Mouse (Mus musculus) right cerebral cortex, adult 18-20 months (tissue): ENCODE data around the gene Stk38.

Experiments
- DNase-seq: peaks from one replicate; pipeline ENCODE4 v3.0.0; 2022; ENCODE audit warnings: mixed read lengths

Stk38 gene

GRCm38 (mm10) chr17:28951831-28952799 is 55.7 kb downstream of the Stk38 start, which contains the start of gene Kctd20:
Kctd20 (plus strand) TSS chr17:28951950.
- peak; percentile 90 for DNase-seq

GRCm38 (mm10) chr17:28950751-28951150 is 57.0 kb downstream of the Stk38 start:
- no peak for DNase-seq

- no peak for DNase-seq
Observed at GRCm38 (mm10) chr17:28948661-28949060, 59.1 kb downstream of the Stk38 start.

GRCm38 (mm10) chr17:28947011-28947939 is 60.5 kb downstream of the Stk38 start:
- DNase-seq = no peak

- no peak for DNase-seq
Observed at GRCm38 (mm10) chr17:28944481-28944880, 63.3 kb downstream of the Stk38 start.

GRCm38 (mm10) chr17:28943740-28944139 is 64.1 kb downstream of the Stk38 start, which contains the start of gene Pxt1:
Pxt1 (minus strand) TSS chr17:28943840.
- no peak for DNase-seq

GRCm38 (mm10) chr17:28942101-28942500 is 65.7 kb downstream of the Stk38 start:
- no peak for DNase-seq

GRCm38 (mm10) chr17:28940776-28941555 is 66.8 kb downstream of the Stk38 start:
- DNase-seq = no peak

- DNase-seq = no peak
Observed at GRCm38 (mm10) chr17:28936622-28937345, 71.0 kb downstream of the Stk38 start.

- DNase-seq = no peak
Observed at GRCm38 (mm10) chr17:28936133-28936532, 71.7 kb downstream of the Stk38 start.

- DNase-seq = no peak
Observed at GRCm38 (mm10) chr17:28934120-28934916, 73.5 kb downstream of the Stk38 start.

GRCm38 (mm10) chr17:28932274-28932673 is 75.5 kb downstream of the Stk38 start:
- no peak for DNase-seq

- DNase-seq = no peak
Observed at GRCm38 (mm10) chr17:28931436-28932211, 76.2 kb downstream of the Stk38 start.

- peak; percentile 44 for DNase-seq
Observed at GRCm38 (mm10) chr17:28930392-28931074, 77.3 kb downstream of the Stk38 start.

GRCm38 (mm10) chr17:28929369-28929768 is 78.4 kb downstream of the Stk38 start:
- no peak for DNase-seq

- no peak for DNase-seq
Observed at GRCm38 (mm10) chr17:28928004-28928403, 79.8 kb downstream of the Stk38 start.

GRCm38 (mm10) chr17:28926866-28927635 is 80.7 kb downstream of the Stk38 start:
- DNase-seq = peak; percentile 29

- peak; percentile 77 for DNase-seq
Observed at GRCm38 (mm10) chr17:28926380-28926779, 81.4 kb downstream of the Stk38 start.
